Mouse (Mus musculus): Measurements from ENCODE around the gene Sypl. TPM values are rescaled to one million over a fixed set of nuclear protein-coding genes. Genes with fewer than 3 reads are reported as not detected.
A peak's percentile ranks its signal among the peaks of the same experiment; 100 is the strongest.

Sypl gene
- polyA plus RNA-seq, 1 experiment from 2014 or later, result 102 TPM

GRCm38 (mm10) chr12:33005858-33006257, 52.2 kb downstream of the Sypl start:
- 75% methylated on average over 5 of the region's 5 CpGs for WGBS

GRCm38 (mm10) chr12:33007176-33007575, 53.5 kb downstream of the Sypl start:
- Histone ChIP-seq H3K27ac (no peak overlapping the region), H3K9ac (no peak overlapping the region), H3K4me2 (no peak overlapping the region), H3K4me1 (replicated peaks) (peaks cover 9% of the 10 kb centered on the region), H3K4me3 (no peak overlapping the region), H3K36me3 (no peaks in the 10 kb centered on the region), H3K27me3 (0 out of 2 replicates have a peak, but pooled peaks cover 5% of the 10 kb centered on the region), H3K9me3 (replicated peaks) (no peaks in the 10 kb centered on the region)
- 87% methylated on average over 2 of the region's 2 CpGs for WGBS
- no peak for ATAC-seq (replicated peaks; ENCODE audit: insufficient number of reproducible peaks, insufficient read depth, low FRiP score, low read depth)

More at GRCm38 (mm10) chr12:33005858-33006257, 52.2 kb downstream of the Sypl start:
- Histone ChIP-seq H3K9ac (no peak overlapping the region), H3K27ac (no peak overlapping the region), H3K36me3 (no peaks in the 10 kb centered on the region), H3K4me1 (replicated peaks) (peaks cover 9% of the 10 kb centered on the region), H3K9me3 (replicated peaks) (no peaks in the 10 kb centered on the region), H3K4me3 (no peak overlapping the region), H3K4me2 (no peak overlapping the region), H3K27me3 (0 out of 2 replicates have a peak, but pooled peaks cover 5% of the 10 kb centered on the region)
- ATAC-seq (replicated peaks; ENCODE audit: insufficient number of reproducible peaks, insufficient read depth, low FRiP score, low read depth), result no peak

GRCm38 (mm10) chr12:33008305-33009110, 54.8 kb downstream of the Sypl start:
- Histone ChIP-seq H3K4me2 (no peak overlapping the region), H3K27me3 (0 out of 2 replicates have a peak, but pooled peaks cover under 1% of the 10 kb centered on the region), H3K9ac (no peak overlapping the region), H3K36me3 (no peaks in the 10 kb centered on the region), H3K9me3 (replicated peaks) (no peaks in the 10 kb centered on the region), H3K4me1 (replicated peaks) (peaks cover 9% of the 10 kb centered on the region), H3K27ac (no peak overlapping the region), H3K4me3 (no peak overlapping the region)
- ATAC-seq (replicated peaks; ENCODE audit: insufficient number of reproducible peaks, insufficient read depth, low FRiP score, low read depth), result no peak; the same call in 1 of the 2 replicates
- 54% methylated on average over 7 of the region's 7 CpGs for WGBS

- no peak overlapping the region for H3K27ac ChIP-seq
- no peaks in the 10 kb centered on the region for H3K36me3 ChIP-seq
- WGBS, result 86% methylated on average over 6 of the region's 6 CpGs
- H3K4me2 ChIP-seq, result no peak overlapping the region
- H3K4me3 ChIP-seq, result no peak overlapping the region
- H3K9ac ChIP-seq, result no peak overlapping the region
- H3K4me1 ChIP-seq (replicated peaks), result peaks cover 9% of the 10 kb centered on the region
- no peaks in the 10 kb centered on the region for H3K27me3 ChIP-seq
- ATAC-seq (replicated peaks; ENCODE audit: insufficient number of reproducible peaks, insufficient read depth, low FRiP score, low read depth), result no peak
- no peaks in the 10 kb centered on the region for H3K9me3 ChIP-seq (replicated peaks)
These were observed 55.7 kb downstream of the Sypl start for GRCm38 (mm10) chr12:33009206-33009966.

GRCm38 (mm10) chr12:33010026-33010425, 56.3 kb downstream of the Sypl start:
- ATAC-seq (replicated peaks; ENCODE audit: insufficient number of reproducible peaks, insufficient read depth, low FRiP score, low read depth), result peak; percentile 50; the same call in 1 of the 2 replicates
- H3K27me3 ChIP-seq, result 0 out of 2 replicates have a peak, but pooled peaks cover under 1% of the 10 kb centered on the region
- H3K27ac ChIP-seq, result no peak overlapping the region
- H3K4me1 ChIP-seq (replicated peaks), result peaks cover 9% of the 10 kb centered on the region
- no peaks in the 10 kb centered on the region for H3K36me3 ChIP-seq
- H3K9me3 ChIP-seq (replicated peaks), result no peaks in the 10 kb centered on the region
- no peak overlapping the region for H3K4me3 ChIP-seq
- H3K9ac ChIP-seq, result no peak overlapping the region
- H3K4me2 ChIP-seq, result no peak overlapping the region
- WGBS, result 27% methylated on average over 3 of the region's 3 CpGs

GRCm38 (mm10) chr12:33014050-33014796, 60.5 kb downstream of the Sypl start:
- peaks cover 2% of the 10 kb centered on the region; the same call in 1 of the 2 replicates for H3K4me1 ChIP-seq (replicated peaks)
- no peak overlapping the region for H3K4me2 ChIP-seq
- H3K4me3 ChIP-seq, result no peak overlapping the region
- no peaks in the 10 kb centered on the region for H3K36me3 ChIP-seq
- H3K9ac ChIP-seq, result no peak overlapping the region
- H3K27me3 ChIP-seq, result 0 out of 2 replicates have a peak, but pooled peaks cover 3% of the 10 kb centered on the region
- no peak for ATAC-seq (replicated peaks; ENCODE audit: insufficient number of reproducible peaks, insufficient read depth, low FRiP score, low read depth)
- H3K27ac ChIP-seq, result no peak overlapping the region
- WGBS, result 52% methylated on average over 7 of the region's 7 CpGs
- H3K9me3 ChIP-seq (replicated peaks), result no peaks in the 10 kb centered on the region

- WGBS, result 79% methylated on average over 1 of the region's 1 CpGs
- ATAC-seq (replicated peaks; ENCODE audit: insufficient number of reproducible peaks, insufficient read depth, low FRiP score, low read depth), result no peak
- Histone ChIP-seq H3K9me3 (replicated peaks) (no peaks in the 10 kb centered on the region), H3K27ac (no peak overlapping the region), H3K4me1 (replicated peaks) (no peaks in the 10 kb centered on the region), H3K9ac (no peak overlapping the region), H3K27me3 (0 out of 2 replicates have a peak, but pooled peaks cover 3% of the 10 kb centered on the region), H3K36me3 (no peaks in the 10 kb centered on the region), H3K4me3 (no peak overlapping the region), H3K4me2 (no peak overlapping the region)
These were observed 61.4 kb downstream of the Sypl start for GRCm38 (mm10) chr12:33015103-33015502.

GRCm38 (mm10) chr12:33016824-33017705, 63.4 kb downstream of the Sypl start:
- ATAC-seq (replicated peaks; ENCODE audit: insufficient number of reproducible peaks, insufficient read depth, low FRiP score, low read depth), result no peak
- Histone ChIP-seq H3K36me3 (no peaks in the 10 kb centered on the region), H3K4me2 (no peak overlapping the region), H3K4me3 (no peak overlapping the region), H3K9ac (no peak overlapping the region), H3K27ac (no peak overlapping the region), H3K4me1 (replicated peaks) (no peaks in the 10 kb centered on the region), H3K9me3 (replicated peaks) (no peaks in the 10 kb centered on the region), H3K27me3 (0 out of 2 replicates have a peak, but pooled peaks cover 3% of the 10 kb centered on the region)
- WGBS, result 55% methylated on average over 7 of the region's 7 CpGs

- ATAC-seq (replicated peaks; ENCODE audit: insufficient number of reproducible peaks, insufficient read depth, low FRiP score, low read depth), result no peak
- WGBS, result 65% methylated on average over 4 of the region's 4 CpGs
- no peak overlapping the region for H3K9ac ChIP-seq
- no peaks in the 10 kb centered on the region for H3K4me1 ChIP-seq (replicated peaks)
- 0 out of 2 replicates have a peak, but pooled peaks cover 3% of the 10 kb centered on the region for H3K27me3 ChIP-seq
- H3K36me3 ChIP-seq, result no peaks in the 10 kb centered on the region
- H3K27ac ChIP-seq, result no peak overlapping the region
- no peaks in the 10 kb centered on the region for H3K9me3 ChIP-seq (replicated peaks)
- no peak overlapping the region for H3K4me2 ChIP-seq
- no peak overlapping the region for H3K4me3 ChIP-seq
These were observed 64.9 kb downstream of the Sypl start for GRCm38 (mm10) chr12:33018601-33019000.

- Histone ChIP-seq H3K9ac (no peak overlapping the region), H3K4me1 (replicated peaks) (no peaks in the 10 kb centered on the region), H3K27ac (no peak overlapping the region), H3K4me3 (no peak overlapping the region), H3K9me3 (replicated peaks) (no peaks in the 10 kb centered on the region), H3K36me3 (no peaks in the 10 kb centered on the region), H3K4me2 (no peak overlapping the region), H3K27me3 (0 out of 2 replicates have a peak, but pooled peaks cover 3% of the 10 kb centered on the region)
- 83% methylated on average over 6 of the region's 6 CpGs for WGBS
- ATAC-seq (replicated peaks; ENCODE audit: insufficient number of reproducible peaks, insufficient read depth, low FRiP score, low read depth), result no peak
These were observed 66.3 kb downstream of the Sypl start for GRCm38 (mm10) chr12:33020011-33020410.
